Mouse (Mus musculus): ENCODE results near the gene Phf13.
"Not testable (repeated sequence)": the region's sequence is repeated elsewhere in the genome, so short reads cannot be mapped to it uniquely, and the experiment has no call there.

Gene Phf13

GRCm38 (mm10) chr4:151996173-151996950, at the start of gene Phf13:
Gene Phf13, minus strand, starts transcription at chr4:151996258.
- peak; percentile 100 for DNase-seq (ENCODE audit: low read depth, low spot score)

- no peak for DNase-seq (ENCODE audit: low read depth, low spot score)
These were observed 48.6 kb upstream of the Phf13 start for GRCm38 (mm10) chr4:152044609-152045008.

- no peak for DNase-seq (ENCODE audit: low read depth, low spot score)
These were observed 47.1 kb upstream of the Phf13 start for GRCm38 (mm10) chr4:152043171-152043570.

- no peak for DNase-seq (ENCODE audit: low read depth, low spot score)
These were observed 46.0 kb upstream of the Phf13 start for GRCm38 (mm10) chr4:152041924-152042641.

- DNase-seq (ENCODE audit: low read depth, low spot score): no peak
These were observed 43.8 kb upstream of the Phf13 start for GRCm38 (mm10) chr4:152039831-152040310.

- peak; percentile 92 for DNase-seq (ENCODE audit: low read depth, low spot score)
These were observed 43.1 kb upstream of the Phf13 start, which contains the start of gene Nol9 for GRCm38 (mm10) chr4:152038985-152039830. Gene Nol9, plus strand, starts transcription at chr4:152039321.

GRCm38 (mm10) chr4:152038225-152038984, 42.3 kb upstream of the Phf13 start, which contains the start of gene Tas1r1:
Gene Tas1r1, minus strand, starts transcription at chr4:152038568.
- DNase-seq (ENCODE audit: low read depth, low spot score): no peak

GRCm38 (mm10) chr4:152036464-152036863, 40.4 kb upstream of the Phf13 start:
- DNase-seq (ENCODE audit: low read depth, low spot score): not testable (repeated sequence)

GRCm38 (mm10) chr4:152032922-152033321, 36.9 kb upstream of the Phf13 start:
- DNase-seq (ENCODE audit: low read depth, low spot score): no peak

GRCm38 (mm10) chr4:152029997-152030396, 33.9 kb upstream of the Phf13 start:
- no peak for DNase-seq (ENCODE audit: low read depth, low spot score)

- DNase-seq (ENCODE audit: low read depth, low spot score): no peak
These were observed 33.0 kb upstream of the Phf13 start for GRCm38 (mm10) chr4:152029087-152029486.

GRCm38 (mm10) chr4:152028456-152028855, 32.4 kb upstream of the Phf13 start:
- DNase-seq (ENCODE audit: low read depth, low spot score): no peak

GRCm38 (mm10) chr4:152027524-152027923, 31.5 kb upstream of the Phf13 start, which contains the start of gene Zbtb48:
Gene Zbtb48, minus strand, starts transcription at chr4:152027671.
- peak; percentile 95 for DNase-seq (ENCODE audit: low read depth, low spot score)

- DNase-seq (ENCODE audit: low read depth, low spot score): no peak
These were observed 30.9 kb upstream of the Phf13 start for GRCm38 (mm10) chr4:152026751-152027508.

GRCm38 (mm10) chr4:152024525-152024924, 28.5 kb upstream of the Phf13 start:
- DNase-seq (ENCODE audit: low read depth, low spot score): no peak

GRCm38 (mm10) chr4:152022506-152022905, 26.4 kb upstream of the Phf13 start:
- DNase-seq (ENCODE audit: low read depth, low spot score): no peak

GRCm38 (mm10) chr4:152021568-152022097, 25.6 kb upstream of the Phf13 start:
- no peak for DNase-seq (ENCODE audit: low read depth, low spot score)

- no peak for DNase-seq (ENCODE audit: low read depth, low spot score)
These were observed 24.0 kb upstream of the Phf13 start for GRCm38 (mm10) chr4:152020024-152020423.

GRCm38 (mm10) chr4:152019073-152019472, 23.0 kb upstream of the Phf13 start:
- no peak for DNase-seq (ENCODE audit: low read depth, low spot score)
